Mouse (Mus musculus): Measurements from ENCODE around the gene Oaz1.
"Not testable (repeated sequence)": the region's sequence is repeated elsewhere in the genome, so short reads cannot be mapped to it uniquely, and the experiment has no call there.

The Oaz1 gene

DNA sequence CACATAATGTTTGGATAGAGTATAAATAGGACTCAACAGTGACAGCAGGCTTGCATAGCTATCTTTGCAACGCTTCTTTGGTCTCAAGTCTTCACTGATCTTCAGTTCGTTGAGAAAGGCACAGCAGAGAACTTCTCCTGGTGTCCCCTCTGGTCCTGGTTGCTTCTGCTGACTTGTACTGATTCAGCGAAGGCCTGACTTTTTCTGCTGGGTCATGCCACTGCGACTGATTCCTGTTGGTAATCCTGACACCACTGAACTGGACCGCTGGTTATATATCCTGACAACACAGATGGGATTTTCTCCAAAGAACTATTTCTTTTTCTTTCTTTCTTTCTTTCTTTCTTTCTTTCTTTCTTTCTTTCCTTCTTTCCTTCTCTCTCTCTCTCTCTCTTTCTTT, 3.9 kb upstream of the Oaz1 start:
- DNase-seq (ENCODE audit: low read depth, low spot score) = no peak

DNA sequence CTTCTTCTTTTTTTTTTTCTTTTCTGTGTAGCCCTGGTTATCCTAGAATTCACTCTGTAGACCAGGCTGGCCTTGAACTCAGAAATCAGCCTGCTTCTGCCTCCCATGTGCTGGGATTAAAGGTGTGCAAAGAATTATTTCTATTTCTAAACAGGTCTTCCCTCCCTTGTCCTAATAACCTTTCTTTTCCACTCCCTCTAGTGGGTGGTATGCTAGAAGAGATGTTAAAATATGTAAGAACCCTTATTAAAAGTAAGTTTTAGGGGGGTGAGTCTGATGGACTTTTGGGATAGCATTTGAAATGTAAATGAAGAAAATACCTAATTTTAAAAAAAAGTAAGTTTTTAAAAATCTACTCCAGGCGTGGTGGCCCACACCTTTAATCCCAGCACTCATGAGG, 3.1 kb upstream of the Oaz1 start:
- DNase-seq (ENCODE audit: low read depth, low spot score) = no peak

DNA sequence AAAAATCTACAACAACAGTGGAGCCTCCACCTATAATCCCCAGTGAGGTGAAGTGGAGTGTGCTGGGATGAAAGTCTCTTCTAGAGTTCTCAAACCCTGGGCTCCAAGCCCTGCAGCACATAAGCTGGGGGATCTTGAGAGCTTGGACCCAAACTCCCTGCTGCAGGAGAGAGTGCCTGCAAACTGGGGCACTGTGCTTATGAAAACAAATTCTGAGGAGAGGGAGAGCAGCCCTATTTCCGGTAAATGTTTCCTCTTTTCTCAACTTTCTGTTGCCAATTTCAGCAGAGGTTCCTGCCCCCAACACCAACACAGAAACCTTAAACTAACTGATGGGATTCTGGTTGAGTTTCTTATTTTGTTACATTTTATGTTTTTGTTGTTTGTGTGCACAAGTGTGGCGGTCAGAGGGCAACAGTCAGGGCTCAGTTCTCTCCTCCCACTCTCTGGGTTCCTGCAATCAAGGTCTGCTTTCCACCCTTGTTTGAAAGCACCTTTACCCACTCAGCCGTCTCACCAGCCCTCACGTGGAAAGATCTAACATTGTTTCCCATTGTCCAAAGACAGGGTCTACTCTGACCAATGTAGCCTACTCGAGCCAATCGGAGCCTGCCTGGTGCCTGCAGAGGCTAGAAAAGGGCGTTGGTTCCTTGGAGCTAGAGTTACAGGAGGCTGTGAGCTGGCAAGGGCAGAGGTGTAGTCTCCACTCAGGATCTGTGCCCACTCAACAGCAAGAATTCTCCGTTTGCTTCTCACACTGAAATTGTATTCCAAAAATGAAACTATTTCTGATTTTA, 2.4 kb upstream of the Oaz1 start:
- no peak for DNase-seq (ENCODE audit: low read depth, low spot score)

DNA sequence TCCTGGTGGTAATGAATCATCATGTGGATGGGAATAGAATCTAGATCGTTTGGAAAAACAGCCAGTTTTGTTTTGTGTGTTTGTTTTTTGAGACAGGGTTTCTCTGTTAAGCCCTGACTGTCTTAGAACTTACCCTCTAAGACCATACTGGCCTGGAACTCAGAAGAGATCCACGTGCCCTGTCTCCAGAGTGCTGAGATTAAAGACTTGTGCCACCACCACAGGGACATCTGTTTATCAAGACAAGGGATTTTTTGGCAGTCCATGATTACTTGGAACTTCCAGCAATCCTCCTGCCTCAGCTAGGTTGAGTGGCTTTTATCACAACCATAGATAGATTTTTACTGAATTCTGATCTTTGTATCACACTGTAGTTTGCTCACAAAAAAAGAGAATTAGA, 1.6 kb upstream of the Oaz1 start:
- no peak for DNase-seq (ENCODE audit: low read depth, low spot score)

DNA sequence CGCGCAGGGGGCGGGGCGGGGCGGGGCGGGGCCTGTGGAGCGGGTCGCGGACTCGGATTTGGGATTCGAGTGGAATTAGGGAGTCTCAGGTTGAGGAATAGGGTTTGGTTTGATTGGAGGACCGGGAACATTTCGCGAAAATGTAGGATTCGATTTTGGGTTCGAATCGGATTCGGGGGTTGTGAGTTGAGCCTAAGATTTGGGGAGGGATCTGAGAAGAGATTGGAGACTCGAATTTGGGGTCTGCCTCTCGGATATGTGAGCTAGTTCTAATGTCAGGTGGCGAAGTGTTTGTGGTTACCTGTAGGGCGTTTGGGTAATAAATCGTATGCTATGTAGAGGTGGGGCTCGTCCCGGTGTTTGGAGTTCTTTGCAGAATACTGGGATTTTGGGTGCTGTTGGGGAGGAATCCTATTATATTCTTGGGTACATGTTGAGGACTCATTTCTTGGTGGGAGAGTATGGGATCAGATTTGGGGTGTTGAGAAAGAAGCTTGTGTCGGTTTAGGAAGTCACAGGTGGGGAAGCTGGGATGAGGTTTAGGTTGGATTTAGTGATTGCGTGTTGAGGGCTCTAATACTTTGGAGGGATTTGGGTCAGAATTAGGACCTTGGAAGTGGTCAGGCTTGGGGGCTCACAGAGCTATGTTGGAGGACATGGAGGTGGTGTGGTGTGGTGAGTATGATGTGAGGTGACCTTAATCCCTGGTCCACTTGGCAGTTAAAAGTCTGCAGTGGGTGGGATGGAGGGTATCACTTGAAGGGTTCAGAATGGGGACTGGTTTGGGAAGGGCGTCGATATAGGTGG, 810 bp downstream of the Oaz1 start:
- DNase-seq (ENCODE audit: low read depth, low spot score) = no peak

GRCm38 (mm10) chr10:80827870-80828420, 1.5 kb downstream of the Oaz1 start:
- DNase-seq (ENCODE audit: low read depth, low spot score) = no peak

DNA sequence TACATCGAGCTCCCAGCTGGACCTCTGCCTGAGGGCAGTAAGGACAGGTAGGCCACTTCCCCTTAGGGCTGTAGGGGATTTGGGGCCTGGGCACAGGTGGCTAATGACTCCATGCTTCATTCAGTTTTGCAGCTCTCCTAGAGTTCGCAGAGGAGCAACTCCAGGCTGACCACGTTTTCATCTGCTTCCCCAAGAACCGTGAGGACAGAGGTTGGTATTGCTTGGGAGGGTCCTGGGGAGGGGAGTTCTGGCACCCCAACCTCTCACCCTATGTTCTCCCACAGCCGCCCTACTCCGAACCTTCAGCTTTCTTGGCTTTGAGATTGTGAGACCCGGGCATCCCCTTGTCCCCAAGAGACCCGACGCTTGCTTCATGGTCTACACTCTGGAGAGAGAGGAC, 2.1 kb downstream of the Oaz1 start:
- DNase-seq (ENCODE audit: low read depth, low spot score) = not testable (repeated sequence)

DNA sequence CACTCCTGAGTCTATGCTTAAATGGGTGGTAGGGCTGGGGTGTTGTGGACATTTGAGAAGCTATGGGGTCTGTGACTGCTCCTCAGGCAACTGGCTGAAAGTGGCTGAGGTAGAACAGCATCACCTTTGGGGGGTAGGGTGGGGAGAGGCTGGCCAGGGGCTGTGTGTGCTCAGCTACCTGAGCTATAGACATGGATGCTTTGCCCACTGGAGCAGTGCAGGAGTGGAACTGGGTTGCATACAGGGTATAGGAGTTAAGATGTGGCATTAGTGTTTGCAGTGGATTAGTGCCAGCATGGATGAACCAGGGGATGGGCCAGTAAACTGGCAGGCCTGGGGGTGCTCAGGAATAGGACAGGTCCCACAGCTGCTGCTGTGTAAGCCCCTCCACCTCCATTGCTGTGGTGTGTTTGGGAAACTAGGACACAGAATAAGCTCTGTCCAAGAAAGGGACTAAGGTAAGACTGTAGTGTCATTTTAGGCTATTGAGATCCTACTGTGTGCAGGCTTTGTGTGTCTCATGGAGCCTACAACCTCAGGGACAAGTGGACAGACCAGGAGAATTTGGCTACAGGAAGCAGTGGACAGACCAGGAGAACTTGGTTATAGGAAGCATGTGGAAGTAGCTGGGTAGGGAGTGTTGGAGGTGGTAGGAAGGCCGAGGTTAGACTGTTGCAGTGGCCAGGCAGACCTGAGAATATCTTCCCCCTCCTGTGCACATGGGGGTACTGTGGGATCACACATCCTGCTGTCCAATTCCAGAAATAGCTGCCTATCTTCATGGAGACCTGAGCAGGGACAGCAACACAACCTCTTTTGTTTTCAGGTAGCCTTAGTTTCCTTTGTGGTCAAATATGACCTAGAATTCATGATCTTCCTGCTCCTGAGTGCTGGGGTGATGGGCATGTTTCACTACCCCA, 3.2 kb downstream of the Oaz1 start:
- DNase-seq (ENCODE audit: low read depth, low spot score) = no peak

- no peak for DNase-seq (ENCODE audit: low read depth, low spot score)
These were observed 4.7 kb downstream of the Oaz1 start for GRCm38 (mm10) chr10:80831136-80831535.

- no peak for DNase-seq (ENCODE audit: low read depth, low spot score)
These were observed 6.4 kb downstream of the Oaz1 start for GRCm38 (mm10) chr10:80832818-80833217.

GRCm38 (mm10) chr10:80835617-80836016, 9.2 kb downstream of the Oaz1 start:
- DNase-seq (ENCODE audit: low read depth, low spot score) = no peak

DNA sequence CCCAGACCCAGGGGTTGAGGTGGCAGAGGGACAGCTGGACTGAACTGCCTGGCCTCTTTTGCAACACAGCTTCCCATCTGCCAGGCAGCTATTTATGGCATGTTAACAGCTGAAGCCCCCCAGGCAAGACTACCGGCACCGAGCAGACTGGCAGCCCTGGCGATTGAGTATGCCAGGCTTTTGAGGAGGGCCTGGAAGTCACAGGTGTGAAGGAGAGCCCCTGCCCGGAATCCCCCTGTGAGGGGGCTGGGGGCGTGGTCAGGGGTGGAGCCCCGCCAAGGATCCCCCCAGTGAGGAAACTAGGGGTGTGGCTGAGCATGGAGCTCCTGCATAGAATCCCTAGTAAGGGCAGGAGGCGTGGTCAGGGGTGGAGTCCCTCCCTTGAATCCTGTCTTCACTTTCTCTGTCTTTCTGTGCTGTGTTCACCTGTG, 10.5 kb downstream of the Oaz1 start:
- no peak for DNase-seq (ENCODE audit: low read depth, low spot score)

- no peak for DNase-seq (ENCODE audit: low read depth, low spot score)
These were observed 11.4 kb downstream of the Oaz1 start for GRCm38 (mm10) chr10:80837827-80838226.

DNA sequence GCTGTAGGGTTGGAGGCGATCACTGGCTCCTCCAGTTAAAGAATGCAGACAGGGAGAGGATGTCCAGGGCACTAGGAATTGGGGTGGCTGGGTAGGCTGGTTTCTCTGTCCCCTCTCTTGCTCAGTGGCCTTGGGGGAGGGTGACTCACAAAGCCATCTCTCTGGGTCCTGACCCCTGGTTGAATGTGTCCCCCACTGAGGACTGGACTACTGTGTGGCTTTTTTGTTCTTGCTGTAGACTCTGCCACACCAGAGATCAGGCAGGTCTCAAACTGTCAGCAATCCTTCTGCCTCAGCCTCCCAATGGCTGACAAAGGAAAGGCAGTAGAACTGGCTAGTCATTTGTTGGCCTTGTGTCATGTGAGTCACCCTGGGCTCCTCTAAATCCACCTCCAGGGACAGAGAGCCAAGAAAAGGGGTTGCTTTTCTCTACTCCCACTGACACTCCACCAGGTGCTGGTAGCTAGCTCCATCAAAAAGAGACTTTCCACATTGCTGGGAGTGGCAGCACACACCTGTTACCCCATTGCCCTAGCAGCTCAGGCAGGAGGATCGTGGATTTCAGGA, 12.0 kb downstream of the Oaz1 start:
- DNase-seq (ENCODE audit: low read depth, low spot score) = no peak

- DNase-seq (ENCODE audit: low read depth, low spot score) = no peak
These were observed 13.4 kb downstream of the Oaz1 start for GRCm38 (mm10) chr10:80839848-80840247.

DNA sequence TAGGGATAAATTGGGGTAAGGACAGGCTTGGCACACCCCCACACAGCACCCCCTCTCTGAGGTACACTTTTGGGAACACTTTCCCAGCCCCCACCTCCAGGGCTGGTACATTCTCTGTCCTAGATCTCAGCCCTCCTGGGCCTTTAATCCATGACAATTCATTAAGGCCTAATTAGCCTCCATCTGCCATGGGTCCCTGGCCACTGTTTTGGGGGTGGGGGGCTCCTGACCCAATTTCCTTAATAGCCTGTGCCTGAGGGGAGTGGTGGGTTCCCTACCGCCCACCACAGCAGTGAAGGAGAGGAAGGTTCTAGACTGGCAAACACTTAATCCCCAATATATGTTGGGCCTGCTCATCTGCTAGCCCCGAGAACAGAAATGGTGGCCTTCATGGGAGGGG, 15.2 kb downstream of the Oaz1 start:
- DNase-seq (ENCODE audit: low read depth, low spot score) = no peak

GRCm38 (mm10) chr10:80842334-80842733, 15.9 kb downstream of the Oaz1 start:
- no peak for DNase-seq (ENCODE audit: low read depth, low spot score)

GRCm38 (mm10) chr10:80843087-80843930, 16.9 kb downstream of the Oaz1 start:
- no peak for DNase-seq (ENCODE audit: low read depth, low spot score)

GRCm38 (mm10) chr10:80843931-80844547, 17.6 kb downstream of the Oaz1 start, which contains the start of gene Lingo3:
Gene Lingo3 (minus strand): TSS chr10:80844039.
- no peak for DNase-seq (ENCODE audit: low read depth, low spot score)
